Mouse (Mus musculus): ENCODE data around the gene Cblb. TPM values are rescaled to one million over a fixed set of nuclear protein-coding genes. Genes with fewer than 3 reads are reported as not detected.

The Cblb gene
- polyA plus RNA-seq (2012; rRNA removed) = 1.8 and 1.9 TPM in 2 replicates

GRCm38 (mm10) chr16:52031091-52031689 lies at the start of gene Cblb:
Gene Cblb (plus strand): TSS chr16:52031225.

Data from liver, embryonic 14 days (tissue).